Mouse (Mus musculus): ENCODE measurements at regions not wholly inside any gene's neighbourhood (a gene's known extent, or its start where the extent isn't known, plus 50 kb on each side); places are given as distances from the start of the nearest gene placed in this dataset.
A peak's percentile ranks its signal among the peaks of the same experiment; 100 is the strongest.

DNA sequence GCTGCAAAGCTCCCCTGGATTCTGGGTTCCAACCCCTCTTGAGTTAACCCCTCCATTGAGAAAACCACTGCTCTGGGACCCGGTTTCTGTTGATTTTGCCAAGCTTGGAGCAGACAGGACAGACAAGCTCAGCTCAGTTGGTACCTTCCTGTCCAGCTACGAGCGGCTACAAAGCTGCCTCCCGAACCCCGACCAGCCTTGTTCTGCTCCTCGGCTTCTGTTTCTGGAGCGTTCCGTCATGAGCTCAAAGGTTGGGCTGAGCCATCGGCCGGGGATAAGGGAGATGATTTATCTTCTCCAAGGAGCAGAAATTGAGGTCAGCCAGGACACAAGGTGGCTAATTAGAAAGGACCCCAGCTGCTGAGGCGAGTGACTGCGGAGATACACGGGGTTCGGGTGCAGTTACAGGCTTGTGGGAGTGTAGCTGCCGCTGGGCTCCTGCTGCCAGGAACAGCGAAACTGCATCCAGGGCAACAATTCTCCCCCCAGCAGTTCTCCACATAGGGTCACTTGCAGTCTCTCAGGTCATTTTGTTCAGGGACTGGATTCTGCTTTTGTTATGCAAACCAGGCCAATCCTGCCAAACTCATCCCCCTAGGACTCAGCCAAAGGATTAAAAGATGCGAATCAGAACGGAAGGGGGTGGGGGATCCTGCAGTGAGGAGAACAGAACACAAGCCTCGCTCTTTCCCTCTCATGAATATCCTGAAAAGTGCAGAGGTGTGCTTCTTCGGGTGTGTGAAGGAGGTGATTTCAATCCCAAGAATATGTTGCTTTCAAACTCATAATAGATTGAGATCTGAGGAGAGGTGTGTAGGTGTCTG lies 50.0 kb upstream of the Tmem132d start:
- no peak overlapping the region for H3K27ac ChIP-seq
- H3K4me2 ChIP-seq = peak overlapping the region; percentile 37
- H3K27me3 ChIP-seq = peaks cover 29% of the 10 kb centered on the region
- H3K36me3 ChIP-seq = no peaks in the 10 kb centered on the region
- H3K4me1 ChIP-seq (replicated peaks) = no peaks in the 10 kb centered on the region; the same call in 1 of the 2 replicates
- H3K9me3 ChIP-seq (replicated peaks) = no peaks in the 10 kb centered on the region
- no peak overlapping the region for H3K9ac ChIP-seq
- H3K4me3 ChIP-seq = 0 out of 2 replicates have a peak overlapping the region, but pooled peaks have one; percentile 11
- ATAC-seq (replicated peaks; ENCODE audit: insufficient number of reproducible peaks, insufficient read depth, low FRiP score, low read depth) = no peak
- WGBS = 5% methylated on average over 20 of the region's 20 CpGs
